Mouse (Mus musculus) liver, adult (tissue): ENCODE results near the gene Inca1.

Experiments used
- GATA4 ChIP-seq: IDR thresholded peaks from 2 replicates; pipeline ENCODE4 v1.6.1; 2014; ENCODE audit warnings: mild to moderate bottlenecking, low read length; ENCODE audit not compliant: insufficient replicate concordance

The Inca1 gene

GRCm38 (mm10) chr11:70699722-70700556 is at the start of gene Inca1, which contains the start of gene Kif1c:
Inca1 (minus strand) TSS chr11:70700155.
Kif1c (plus strand) TSS chr11:70700548.
- no peak for TF ChIP-seq GATA4

DNA sequence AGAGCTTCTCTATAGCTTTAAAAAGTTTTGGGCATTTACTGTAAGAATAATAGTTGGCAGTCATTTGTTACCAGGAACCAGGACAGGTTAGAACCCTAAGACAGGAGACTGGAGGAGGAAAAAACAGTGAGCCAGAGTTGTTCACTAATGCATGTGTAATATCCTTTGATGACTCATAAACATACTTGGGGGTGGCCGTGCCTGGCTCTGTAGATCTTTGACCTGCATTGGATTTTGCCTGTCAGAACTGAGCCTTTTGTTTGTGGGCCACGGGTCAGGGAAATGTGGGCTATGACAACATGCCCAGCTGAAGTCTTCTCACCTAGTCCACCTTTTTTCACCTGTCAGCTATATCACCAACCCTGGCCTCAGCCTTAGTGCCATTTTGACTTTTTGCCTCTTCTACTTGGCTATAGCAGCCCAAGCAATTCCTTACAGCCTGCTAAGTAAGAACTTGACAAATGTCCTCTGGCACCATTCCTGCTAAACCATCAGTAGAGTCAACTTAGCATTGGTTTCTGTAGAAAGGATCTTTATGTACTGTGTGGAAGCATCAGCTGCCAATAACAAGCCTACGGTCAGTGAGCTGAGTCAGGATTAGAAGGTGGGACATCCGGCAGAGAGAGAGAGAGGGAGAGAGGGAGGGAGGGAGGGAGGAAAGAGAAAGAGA is 48.1 kb upstream of the Inca1 start:
- TF ChIP-seq GATA4, result no peak

GRCm38 (mm10) chr11:70745636-70746035 is 45.7 kb upstream of the Inca1 start:
- TF ChIP-seq GATA4, result no peak

- TF ChIP-seq GATA4, result no peak
Measured at GRCm38 (mm10) chr11:70742581-70743459, 42.9 kb upstream of the Inca1 start.

DNA sequence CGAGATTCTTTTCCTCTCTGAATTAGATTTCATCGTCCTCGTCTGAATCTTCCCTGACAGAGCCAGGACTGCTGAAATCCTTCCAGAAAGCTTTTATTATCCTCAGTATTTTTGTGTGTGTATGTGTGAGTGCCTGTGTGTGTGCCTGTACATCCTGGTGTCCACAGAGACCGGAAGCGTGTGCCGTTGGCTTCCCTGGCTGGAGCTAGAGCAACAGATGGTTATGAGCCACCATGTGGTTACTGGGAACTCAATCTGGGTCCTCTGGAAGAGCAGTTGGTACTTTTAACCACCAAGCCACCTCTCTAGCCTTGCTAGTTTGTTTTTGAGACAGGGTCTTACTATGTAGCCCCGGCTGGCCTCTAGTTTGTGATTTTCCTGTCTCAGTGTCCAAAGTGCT is 42.2 kb upstream of the Inca1 start:
- no peak for TF ChIP-seq GATA4

GRCm38 (mm10) chr11:70741603-70742002 is 41.6 kb upstream of the Inca1 start:
- TF ChIP-seq GATA4, result no peak

GRCm38 (mm10) chr11:70737749-70738148 is 37.8 kb upstream of the Inca1 start:
- TF ChIP-seq GATA4, result peak; percentile 15; the same call in 1 of the 2 replicates

GRCm38 (mm10) chr11:70733256-70733655 is 33.3 kb upstream of the Inca1 start:
- no peak for TF ChIP-seq GATA4

DNA sequence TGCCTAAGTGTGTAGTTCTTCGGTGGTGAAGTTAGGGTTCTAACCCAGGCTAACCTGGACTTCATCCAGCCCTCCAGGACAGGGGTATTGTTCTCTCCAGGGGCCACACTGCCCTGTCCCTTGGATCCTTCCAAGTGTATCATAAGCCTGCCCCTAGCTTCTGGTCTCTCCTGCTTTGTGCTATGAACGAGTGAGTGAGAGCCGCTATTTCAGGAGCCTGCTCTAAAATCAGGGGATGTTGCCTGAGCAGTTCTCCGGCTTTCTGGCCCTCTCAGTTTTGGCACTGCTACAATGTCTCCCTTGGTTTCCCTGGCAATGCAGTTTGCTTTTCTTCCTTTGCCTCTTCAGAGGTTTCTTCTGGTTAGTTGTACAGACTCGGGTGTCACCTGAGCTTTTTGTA is 31.2 kb upstream of the Inca1 start:
- no peak for TF ChIP-seq GATA4

- TF ChIP-seq GATA4, result no peak
Measured at GRCm38 (mm10) chr11:70730427-70731038, 30.6 kb upstream of the Inca1 start.

DNA sequence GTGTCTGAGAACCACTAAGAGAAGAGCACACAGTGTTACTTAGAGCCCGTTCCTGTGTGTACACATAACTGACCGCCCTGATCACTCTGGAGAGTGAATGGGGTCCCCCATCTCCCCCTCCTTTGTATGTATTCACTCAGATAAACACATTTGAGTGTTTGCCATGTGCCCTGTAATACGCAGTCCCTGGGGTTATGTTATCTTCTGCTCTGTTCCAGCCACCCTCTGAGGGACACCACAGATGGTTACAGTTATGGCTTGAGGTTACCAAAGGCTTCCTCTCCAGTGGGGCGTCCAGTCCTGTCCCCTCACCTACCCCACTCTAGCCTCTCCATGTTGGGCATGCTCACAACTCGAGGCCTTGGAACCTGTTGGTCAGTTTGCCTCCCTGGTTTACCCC is 27.4 kb upstream of the Inca1 start:
- no peak for TF ChIP-seq GATA4

- TF ChIP-seq GATA4, result no peak
Measured at GRCm38 (mm10) chr11:70726585-70726984, 26.6 kb upstream of the Inca1 start.

- no peak for TF ChIP-seq GATA4
Measured at GRCm38 (mm10) chr11:70724706-70725105, 24.8 kb upstream of the Inca1 start.

GRCm38 (mm10) chr11:70721072-70721471 is 21.1 kb upstream of the Inca1 start:
- TF ChIP-seq GATA4, result no peak

- TF ChIP-seq GATA4, result no peak
Measured at GRCm38 (mm10) chr11:70720567-70720966, 20.6 kb upstream of the Inca1 start.

GRCm38 (mm10) chr11:70718481-70718880 is 18.5 kb upstream of the Inca1 start:
- TF ChIP-seq GATA4, result no peak

DNA sequence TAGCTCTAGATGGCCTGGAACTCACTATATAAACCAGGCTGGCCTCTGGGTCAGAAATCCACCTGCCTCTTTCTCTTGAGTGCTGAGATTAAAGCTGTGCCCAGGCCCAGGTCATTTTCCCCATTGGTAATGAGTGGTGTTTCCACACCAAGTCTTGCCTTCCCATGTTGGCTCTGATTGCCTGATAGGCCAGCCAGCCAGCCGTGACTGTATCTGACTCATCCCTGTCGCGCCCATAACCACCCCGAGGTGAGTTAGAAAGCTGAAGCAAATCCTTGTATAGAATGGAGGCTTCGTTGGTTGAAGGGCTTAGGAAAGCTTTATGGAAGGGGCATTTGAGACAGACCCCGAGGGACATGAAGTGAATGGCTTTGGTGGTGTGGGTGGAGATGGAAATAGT is 15.9 kb upstream of the Inca1 start:
- no peak for TF ChIP-seq GATA4
